Mouse (Mus musculus): ENCODE results near the gene Ppfia3. TPM values are rescaled to one million over a fixed set of nuclear protein-coding genes. Genes with fewer than 3 reads are reported as not detected.
"Not testable (repeated sequence)": the region's sequence is repeated elsewhere in the genome, so short reads cannot be mapped to it uniquely, and the experiment has no call there.

Ppfia3 gene
- total RNA-seq, 2 experiments from 2014 or later, result 0.69 to 0.78 TPM

DNA sequence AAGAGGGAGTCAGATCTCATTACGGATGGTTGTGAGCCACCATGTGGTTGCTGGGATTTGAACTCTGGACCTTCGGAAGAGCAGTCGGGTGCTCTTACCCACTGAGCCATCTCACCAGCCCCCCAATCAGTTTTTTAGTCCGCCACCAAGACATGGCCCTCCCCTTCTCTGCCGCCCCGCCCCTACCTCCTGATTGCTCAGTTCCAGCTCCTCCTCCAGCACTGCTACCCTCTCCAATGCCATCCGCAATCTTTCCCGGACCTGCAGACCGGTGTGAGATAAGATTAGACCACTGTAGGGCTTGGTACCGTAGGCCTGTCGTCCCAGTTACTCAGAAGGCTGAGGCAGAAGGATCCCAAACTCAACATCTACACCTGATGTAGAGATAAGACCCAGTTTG lies 7.7 kb downstream of the Ppfia3 start:
- DNase-seq; intact Hi-C loops (cut with DNase I; ENCODE audit: low total_unique reads): not testable (repeated sequence)

DNA sequence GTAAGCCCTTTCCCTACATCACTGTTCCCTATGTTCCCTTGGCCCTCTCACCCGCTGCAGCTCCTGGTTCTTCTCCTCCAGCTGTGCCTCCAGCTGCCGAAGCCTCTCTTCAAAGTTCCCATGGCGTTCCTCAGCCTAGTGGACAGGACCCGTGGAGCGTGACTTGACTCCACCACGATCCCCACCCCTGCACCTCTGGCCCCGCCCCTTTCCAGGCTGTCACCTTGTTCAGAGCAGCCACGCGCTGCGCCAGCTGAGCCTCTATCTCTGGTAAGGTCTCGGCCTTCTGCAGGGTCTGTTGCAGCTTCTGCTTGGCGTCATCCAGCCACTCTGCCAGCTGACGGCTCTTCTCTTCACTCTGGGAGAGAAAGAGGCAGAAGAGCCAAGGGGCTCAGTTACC lies 10.7 kb downstream of the Ppfia3 start:
- no peak for DNase-seq

DNA sequence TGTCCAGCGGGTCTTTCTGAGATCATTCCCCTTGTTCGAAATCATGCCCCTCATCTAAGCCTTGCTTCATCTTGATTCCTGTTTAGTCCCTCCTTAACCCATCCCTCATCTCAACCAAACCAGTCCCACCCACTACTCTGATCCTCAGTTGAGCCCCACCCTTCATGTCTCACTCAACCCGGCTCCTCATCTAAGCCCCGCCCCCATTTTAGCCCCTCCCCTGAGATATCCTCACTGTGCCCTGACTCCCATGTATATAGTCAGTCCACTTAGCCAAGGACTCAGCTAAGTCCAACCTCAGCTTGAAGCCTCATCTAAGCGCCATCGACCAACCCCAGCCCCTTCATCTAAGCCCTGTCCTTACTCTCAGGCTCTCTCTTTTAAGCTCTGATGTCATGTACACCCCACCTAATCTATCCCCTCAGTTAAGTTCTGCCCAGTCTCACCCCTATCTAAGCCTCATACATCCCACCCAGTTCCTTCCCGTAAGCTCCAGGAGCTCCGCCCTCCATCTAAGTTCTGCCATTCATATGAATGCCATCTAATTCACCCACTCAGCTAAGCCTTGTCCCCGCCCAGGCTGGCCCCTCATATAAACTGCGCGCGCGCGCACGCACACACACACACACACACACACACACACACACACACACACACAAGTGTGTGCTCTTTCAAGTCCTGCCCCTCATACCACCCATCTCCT lies 11.3 kb downstream of the Ppfia3 start:
- intact Hi-C loops (cut with DNase I; ENCODE audit: low total_unique reads), result no loop called here
- DNase-seq, result no peak

More for the DNA sequence above, 10.7 kb downstream of the Ppfia3 start:
- intact Hi-C loops (cut with DNase I; ENCODE audit: low total_unique reads), result no loop called here

DNA sequence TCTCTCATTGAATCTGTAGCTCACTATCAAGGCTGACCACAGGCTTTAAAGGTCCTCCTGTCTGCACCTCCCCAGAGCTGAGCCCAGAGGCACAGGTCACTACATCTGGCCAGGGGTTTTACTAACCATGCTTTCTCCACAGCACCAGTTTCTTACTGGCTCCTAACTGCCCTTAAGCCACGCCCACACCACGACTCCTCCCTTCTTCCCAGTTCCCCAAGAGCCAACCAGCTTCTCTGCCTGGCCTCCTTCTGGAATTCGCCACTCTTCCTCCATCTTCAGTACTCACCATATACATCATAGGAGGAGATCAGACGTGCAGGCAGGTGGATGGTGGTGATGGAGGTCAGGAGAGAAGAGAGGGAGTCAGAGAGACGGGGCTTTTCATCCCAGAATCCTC lies 13.8 kb downstream of the Ppfia3 start:
- DNase-seq, result no peak
- intact Hi-C loops (cut with DNase I; ENCODE audit: low total_unique reads), result no loop called here

DNA sequence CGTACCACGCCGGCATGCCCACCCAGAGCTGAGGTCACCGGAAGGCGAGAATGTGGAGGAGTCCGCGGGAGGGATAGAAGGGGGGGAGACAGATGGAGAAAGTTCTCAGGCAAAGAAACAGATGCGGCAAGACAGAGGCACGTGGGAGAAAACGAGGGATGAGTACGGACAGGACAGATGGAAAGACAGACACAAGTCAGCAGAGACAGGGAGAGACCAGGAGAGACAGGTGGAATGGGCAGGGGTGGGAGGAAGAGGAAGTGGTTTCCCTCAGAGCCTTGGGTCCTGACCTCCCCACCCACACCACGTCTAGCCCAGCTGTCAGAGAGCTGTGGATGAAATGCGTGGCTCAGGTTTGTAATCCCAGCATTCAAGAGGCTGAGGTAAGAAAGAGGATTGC lies 19.9 kb downstream of the Ppfia3 start:
- intact Hi-C loops (cut with DNase I; ENCODE audit: low total_unique reads), result no loop called here

DNA sequence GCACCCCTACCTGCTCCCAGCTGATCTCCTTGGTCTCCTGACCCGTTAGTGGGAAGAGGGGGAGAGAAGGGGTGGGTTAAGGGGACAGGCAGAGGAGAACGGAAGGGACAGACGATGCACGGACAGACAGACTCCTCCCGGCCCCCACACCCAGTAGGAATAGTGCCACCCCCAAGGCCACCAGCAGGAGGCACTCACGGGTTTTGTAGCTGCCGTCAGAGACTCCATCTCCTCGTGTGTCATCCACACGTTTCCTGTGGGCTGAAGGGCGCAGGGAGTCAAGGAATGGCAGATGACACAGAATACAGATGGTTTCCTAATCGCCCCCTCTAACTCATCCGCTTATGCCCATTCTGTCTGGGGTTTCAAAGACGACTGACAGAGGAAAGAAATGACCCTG lies 23.3 kb downstream of the Ppfia3 start:
- no peak for DNase-seq
- intact Hi-C loops (cut with DNase I; ENCODE audit: low total_unique reads), result loop anchor here (5.0 kb wide), 1 partner anchor 41 kb away; no protein-coding TSS in a partner anchor

More for the DNA sequence above, 19.9 kb downstream of the Ppfia3 start:
- DNase-seq, result no peak

DNA sequence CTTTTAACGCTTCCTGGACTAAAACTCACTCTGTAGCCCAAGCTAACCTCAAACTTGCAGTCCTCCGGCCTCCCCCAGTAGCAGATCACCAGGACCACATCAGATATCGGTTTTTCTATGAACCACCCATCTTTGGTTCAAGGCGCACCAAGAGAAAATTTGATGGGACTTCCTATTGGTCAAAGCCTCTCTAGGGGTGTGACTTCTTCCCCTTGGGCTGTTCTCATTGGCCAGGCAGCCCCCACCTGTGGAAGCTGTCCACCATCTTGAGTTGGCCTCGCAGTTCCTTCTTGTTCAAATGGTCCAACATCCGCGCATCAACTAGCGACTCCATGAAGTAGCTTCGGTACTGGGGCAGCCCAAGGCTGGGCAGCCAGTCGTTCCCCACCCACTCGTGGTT lies 24.7 kb downstream of the Ppfia3 start:
- no peak for DNase-seq
- intact Hi-C loops (cut with DNase I; ENCODE audit: low total_unique reads), result loop anchor here (5.0 kb wide), 1 partner anchor 40 kb away; no protein-coding TSS in a partner anchor

DNA sequence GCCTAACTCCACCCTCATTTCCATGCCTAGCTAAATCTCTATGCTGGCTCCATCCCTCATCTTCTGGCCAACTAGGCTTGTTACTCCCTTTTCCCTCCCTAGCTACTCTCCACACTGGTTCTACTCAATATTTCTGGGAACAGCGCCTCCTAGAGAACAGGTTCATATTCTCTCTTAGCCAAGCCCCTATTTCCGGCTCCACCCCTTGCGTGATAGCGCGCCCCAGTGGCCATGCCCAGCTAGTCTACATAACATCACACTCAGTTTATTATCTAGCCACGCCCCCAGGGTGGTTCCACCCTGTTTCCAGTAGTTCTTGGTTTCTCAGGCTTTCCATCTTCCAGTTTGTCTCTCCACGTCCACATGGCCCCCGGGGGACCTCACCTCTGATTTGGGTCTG lies 25.5 kb downstream of the Ppfia3 start:
- peak; percentile 81 for DNase-seq
- intact Hi-C loops (cut with DNase I; ENCODE audit: low total_unique reads), result loop anchor here (5.0 kb wide), 1 partner anchor 39 kb away; no protein-coding TSS in a partner anchor

DNA sequence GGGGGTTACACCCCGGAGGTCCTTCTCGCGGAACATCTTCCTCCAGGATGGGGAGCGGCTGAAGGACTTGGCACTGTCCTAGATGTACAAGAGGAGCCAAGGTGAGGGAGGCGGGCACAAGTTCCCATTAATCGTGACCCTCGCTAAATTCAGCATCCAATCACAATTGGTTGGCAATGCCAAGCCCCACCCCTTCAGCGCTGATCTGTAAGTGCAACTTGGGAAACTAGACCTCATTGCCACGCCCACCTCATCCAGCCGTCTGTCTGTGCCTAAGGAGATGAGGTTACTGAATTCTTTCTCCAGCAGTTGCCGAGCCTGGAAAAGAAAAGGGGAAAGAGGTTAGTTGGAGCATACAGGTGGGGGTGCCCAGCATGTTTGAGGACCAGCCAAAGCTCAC lies 26.1 kb downstream of the Ppfia3 start:
- intact Hi-C loops (cut with DNase I; ENCODE audit: low total_unique reads), result loop anchor here (5.0 kb wide), 1 partner anchor 38 kb away; no protein-coding TSS in a partner anchor
- DNase-seq, result peak; percentile 42

DNA sequence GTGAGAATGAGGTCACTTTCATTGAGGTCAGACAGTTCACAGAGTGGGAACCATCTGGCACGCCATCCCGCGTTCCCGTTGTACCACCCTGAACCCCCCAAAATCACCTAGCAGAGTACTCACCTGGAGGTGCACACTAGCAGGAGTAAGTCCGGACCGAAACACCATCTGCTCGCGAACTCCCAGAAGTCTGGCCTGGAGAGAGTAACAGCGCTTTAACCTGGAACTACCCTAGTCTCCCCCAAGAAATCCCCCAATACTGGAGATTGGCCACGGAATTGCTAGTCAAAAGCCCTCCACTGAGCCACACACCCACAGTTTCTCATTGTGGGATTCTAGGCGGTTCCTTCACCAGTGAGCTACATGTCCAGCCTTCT lies 26.8 kb downstream of the Ppfia3 start:
- DNase-seq, result no peak
- intact Hi-C loops (cut with DNase I; ENCODE audit: low total_unique reads), result loop anchor here (5.0 kb wide), 1 partner anchor 38 kb away; no protein-coding TSS in a partner anchor

DNA sequence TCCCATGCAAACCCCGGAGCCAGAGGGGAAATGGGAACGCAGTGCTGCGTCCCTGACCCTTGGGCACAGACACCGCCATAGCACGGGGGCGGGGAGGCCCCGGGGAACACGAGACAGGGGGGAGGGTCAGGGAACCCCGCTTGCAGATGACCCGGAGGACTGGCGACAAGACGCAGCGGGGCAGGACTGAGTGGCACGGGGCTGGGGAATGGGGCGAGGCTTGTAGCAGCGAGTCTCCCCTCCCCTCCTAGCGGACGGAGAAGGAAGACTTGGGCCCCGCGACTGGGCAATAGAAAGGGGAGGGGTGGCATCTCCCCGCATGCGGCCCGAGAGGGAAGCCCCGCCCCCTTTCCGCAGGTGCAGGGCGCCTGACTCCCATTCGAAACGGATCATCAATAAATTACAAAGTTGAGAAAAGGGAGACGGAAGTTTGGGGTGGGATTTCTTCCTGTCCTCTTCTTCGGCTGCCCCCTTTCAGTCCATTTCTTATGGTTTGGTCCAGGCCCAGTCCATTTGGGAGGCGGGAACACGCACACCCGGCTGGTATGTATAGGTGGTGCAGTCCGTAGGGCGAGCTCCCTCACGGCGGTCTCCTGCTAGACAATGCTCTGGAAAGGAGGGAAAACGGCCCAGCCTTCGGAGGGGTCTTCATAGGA lies 27.3 kb downstream of the Ppfia3 start:
- intact Hi-C loops (cut with DNase I; ENCODE audit: low total_unique reads), result loop anchor here (5.0 kb wide), 1 partner anchor 37 kb away; no protein-coding TSS in a partner anchor
- peak; percentile 66 for DNase-seq

DNA sequence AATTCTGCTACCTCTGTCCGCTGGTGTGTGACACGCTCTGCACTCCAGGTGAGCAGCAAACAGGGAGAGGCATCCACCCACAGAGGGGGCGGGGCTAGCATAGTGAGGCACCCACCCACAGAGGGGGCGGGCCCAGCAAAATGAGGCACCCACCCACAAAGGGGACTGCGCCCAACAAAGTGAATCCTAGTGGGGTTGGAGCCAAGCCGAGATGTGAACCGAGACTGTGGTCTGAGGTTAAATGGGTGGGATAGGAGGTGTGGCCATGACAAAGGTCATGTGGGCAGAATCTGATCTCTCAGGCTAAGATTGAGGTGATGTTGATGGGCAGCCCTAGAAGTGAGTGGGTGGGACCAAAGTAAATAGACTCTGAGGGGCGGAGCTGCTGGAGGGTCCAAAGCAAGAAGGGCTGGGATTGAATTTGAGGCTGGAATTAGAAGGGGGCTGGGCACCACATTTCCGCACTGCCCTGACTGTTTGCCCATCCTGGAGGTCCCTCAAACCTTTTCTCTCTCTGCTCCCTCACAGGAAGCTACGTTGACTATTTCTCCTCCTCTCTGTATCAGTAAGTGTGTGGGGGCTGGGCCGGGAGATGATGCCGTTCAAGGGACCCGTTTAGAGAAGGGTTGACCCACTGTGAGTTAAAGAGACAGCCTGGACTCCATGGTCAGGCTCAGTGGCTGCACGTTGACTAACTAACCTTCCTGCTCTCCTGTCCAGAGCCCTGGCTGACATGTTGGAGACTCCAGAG lies 28.5 kb downstream of the Ppfia3 start:
- intact Hi-C loops (cut with DNase I; ENCODE audit: low total_unique reads), result no loop called here
- peak; percentile 41 for DNase-seq

DNA sequence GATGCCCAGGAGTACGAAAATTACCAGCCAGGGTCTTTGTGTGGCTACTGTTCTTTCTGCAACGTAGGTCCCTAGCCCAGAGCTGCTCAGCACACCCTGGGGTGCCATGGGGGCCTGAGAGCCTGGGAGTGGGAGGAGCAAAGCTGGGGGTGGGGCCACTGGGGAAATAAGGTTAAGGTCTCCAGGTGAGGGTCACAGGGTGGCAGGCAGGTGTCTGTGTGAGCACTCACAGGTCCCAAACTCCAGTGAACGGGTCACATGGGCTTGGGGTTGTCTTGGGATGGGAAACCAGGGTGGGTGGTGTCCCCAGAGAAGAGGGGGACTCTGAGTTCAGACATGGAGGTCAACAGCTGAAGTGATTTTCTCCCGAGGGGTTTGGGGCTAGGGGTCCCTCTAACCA lies 29.4 kb downstream of the Ppfia3 start:
- intact Hi-C loops (cut with DNase I; ENCODE audit: low total_unique reads), result no loop called here

DNA sequence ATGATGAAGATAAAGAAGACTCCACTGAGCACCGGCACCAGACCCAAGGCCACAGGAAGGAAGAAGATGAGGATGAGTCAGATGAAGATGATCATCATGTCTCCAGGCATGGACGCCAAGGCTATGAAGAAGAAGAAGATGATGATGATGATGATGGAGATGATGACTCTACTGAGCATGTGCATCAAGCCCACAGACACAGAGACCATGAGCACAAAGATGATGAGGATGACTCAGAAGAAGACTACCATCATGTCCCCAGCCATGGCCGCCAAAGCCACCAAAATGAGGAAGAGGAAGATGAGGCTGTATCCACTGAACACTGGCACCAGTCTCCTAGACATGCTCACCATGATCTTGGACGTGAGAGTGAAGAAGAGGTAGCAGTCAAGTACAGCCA lies 30.5 kb downstream of the Ppfia3 start:
- intact Hi-C loops (cut with DNase I; ENCODE audit: low total_unique reads), result no loop called here
- no peak for DNase-seq

More for the DNA sequence above, 29.4 kb downstream of the Ppfia3 start:
- DNase-seq, result no peak

DNA sequence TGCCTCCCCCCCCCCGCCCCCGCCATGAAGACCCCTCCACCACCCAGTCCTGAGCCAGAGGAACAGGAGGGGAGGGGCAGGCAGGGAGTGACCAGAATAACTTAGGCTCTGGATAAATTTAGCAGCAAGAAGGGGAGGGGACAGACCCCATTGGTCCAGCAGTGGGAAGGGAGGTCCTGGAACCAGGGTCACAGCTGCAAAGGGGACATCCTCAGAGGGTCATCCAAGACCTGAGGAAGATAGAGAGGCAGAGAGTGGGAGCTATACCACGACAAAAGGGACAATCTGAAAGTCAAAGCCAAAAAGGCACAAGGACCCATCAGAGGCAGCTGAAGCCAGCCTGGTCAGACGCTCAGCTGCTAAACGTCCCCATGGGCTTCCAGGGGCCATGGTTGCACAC lies 31.8 kb downstream of the Ppfia3 start, which contains the start of gene Hrc:
TSS of gene Hrc (plus strand) at position 235 of the 400 bp plus-strand sequence.
- intact Hi-C loops (cut with DNase I; ENCODE audit: low total_unique reads), result no loop called here

DNA sequence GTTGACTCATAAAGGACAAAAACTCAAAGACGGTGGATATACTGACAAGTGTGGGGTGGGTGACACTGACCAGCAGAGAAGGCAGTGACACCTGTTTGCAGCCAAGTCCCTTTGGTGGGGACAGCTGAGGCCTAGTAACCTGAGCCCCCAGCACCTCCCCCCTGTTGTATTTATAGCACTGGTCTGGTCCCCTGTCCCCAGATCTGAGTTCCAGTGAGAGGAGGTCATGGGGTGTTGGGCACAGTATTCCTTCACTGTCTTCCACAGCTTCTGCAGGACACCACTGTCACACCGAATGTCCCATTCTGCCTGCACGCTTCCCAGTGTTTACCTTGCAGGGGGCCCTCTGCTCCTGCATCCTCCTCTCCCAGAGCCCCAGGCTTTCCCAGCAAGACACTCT lies 32.2 kb downstream of the Ppfia3 start:
- DNase-seq, result peak; percentile 59

More for the DNA sequence above, 31.8 kb downstream of the Ppfia3 start, which contains the start of gene Hrc:
- peak; percentile 51 for DNase-seq

DNA sequence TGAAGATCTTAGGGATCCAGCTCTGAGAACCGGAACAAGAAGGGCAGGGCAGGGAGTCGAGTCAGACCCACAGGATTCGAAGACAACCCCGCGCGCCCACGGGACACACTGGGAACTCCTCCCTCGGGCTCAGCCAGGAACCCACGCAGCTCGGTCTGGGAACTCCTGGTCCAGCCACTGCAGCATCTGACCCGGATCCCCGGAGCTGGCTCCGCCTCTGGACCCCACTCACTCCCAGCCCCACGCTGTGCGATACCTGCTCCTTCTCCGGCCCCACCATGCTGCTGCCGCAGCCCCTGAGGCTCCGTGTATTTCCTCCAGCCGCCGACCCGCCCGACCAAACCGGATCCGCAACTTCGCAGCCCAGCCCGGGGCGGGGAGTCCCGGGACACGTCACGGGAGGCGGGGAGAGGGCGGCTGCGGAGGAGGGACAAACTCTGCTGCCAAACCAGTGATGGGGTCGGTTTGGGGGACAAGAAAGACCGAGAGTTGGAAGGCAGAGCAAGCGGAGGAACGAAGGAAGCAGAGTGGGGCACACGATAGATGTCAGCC lies 33.3 kb downstream of the Ppfia3 start, which contains the start of gene Trpm4:
TSS of gene Trpm4 (minus strand) at position 350 of the 552 bp plus-strand sequence.
- intact Hi-C loops (cut with DNase I; ENCODE audit: low total_unique reads), result no loop called here
- DNase-seq, result peak; percentile 92

More for the DNA sequence above, 32.2 kb downstream of the Ppfia3 start:
- intact Hi-C loops (cut with DNase I; ENCODE audit: low total_unique reads), result no loop called here

DNA sequence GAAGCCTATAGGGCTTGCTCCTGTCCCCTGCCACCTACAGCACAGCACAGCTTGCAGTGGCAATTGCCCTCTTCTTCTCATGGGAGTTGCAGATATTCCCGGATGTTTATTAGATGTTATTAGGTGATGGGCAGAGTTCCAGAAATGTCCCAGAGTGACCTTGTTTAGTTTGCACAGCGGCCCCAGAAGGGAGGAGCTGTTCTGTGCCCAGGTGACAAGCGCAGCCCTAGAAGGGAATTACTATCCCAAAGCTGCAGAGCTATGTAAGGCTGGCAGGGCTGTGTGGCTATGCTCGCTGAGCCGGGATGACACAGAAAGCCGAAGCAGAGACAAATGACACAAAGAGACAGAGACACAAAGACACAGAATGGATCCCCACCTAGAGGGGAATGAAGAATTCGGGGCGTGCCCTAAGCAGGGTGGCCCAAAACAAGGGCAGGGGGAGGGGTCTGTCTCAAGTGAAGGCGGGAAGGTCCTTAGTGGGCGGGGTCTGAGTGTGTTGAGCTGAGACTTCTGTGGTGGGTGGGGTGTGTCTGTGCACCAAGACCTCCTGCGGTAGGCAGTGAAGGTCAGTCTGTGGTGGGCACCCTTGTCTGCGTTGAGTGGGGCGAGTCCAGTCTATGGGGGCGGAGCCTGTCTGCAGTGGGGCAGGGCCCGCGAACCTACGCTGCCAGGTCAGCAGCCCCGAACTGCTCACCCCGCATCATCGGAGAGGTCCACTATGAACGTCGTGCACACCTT lies 34.0 kb downstream of the Ppfia3 start:
- DNase-seq, result peak; percentile 52
- intact Hi-C loops (cut with DNase I; ENCODE audit: low total_unique reads), result no loop called here

DNA sequence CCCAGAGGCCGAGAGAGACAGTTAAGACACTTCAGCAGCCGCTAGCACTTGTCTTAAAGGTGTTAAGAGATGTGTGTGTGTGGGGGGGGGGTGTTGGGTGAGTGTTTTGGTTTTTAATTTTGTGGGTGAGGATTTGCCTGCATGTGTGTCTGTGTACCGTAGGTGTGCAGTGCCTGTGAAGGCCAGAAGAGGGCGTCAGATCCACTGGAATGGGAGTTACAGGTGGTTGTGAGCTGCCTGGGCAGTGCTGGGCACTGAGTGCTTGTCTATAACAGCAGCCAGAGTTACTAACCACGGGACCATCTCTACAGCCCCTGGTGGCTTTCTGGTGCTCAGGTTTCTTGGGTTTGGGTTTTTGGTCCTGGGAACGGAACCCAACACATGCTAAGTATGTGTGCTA lies 35.3 kb downstream of the Ppfia3 start:
- DNase-seq, result no peak
- intact Hi-C loops (cut with DNase I; ENCODE audit: low total_unique reads), result no loop called here
